Mouse (Mus musculus) erythroblast, embryonic 14.5 days (primary cell): ENCODE results near the gene Sh3gl2.

ENCODE experiments used
- GATA1 ChIP-seq: IDR thresholded peaks from 2 replicates; pipeline ENCODE4 v1.6.1; 2012; ENCODE audit warnings: low read length, inconsistent platforms, mixed read lengths
- TAL1 ChIP-seq: IDR thresholded peaks from 3 replicates; pipeline ENCODE4 v1.6.1; 2012; ENCODE audit warnings: low read length, inconsistent platforms, mixed read lengths

- TF ChIP-seq TAL1, result no peak
- no peak for TF ChIP-seq GATA1
Measured at GRCm38 (mm10) chr4:85262146-85262545, 57.2 kb downstream of the Sh3gl2 start.
